Mouse (Mus musculus) liver, adult 2 months (tissue): ENCODE measurements at regions not wholly inside any gene's neighbourhood (a gene's known extent, or its start where the extent isn't known, plus 50 kb on each side); places are given as distances from the start of the nearest gene placed in this dataset.

Experiments
- CTCF ChIP-seq: fragments of 200-500 bp; IDR thresholded peaks from 2 replicates; pipeline ENCODE4 v1.5.1; 2011; ENCODE audit warnings: low read depth, low read length, control low read depth
- POLR2A ChIP-seq: fragments of 200-500 bp; IDR thresholded peaks from 2 replicates; pipeline ENCODE4 v1.6.1; 2011; ENCODE audit warnings: low read length, control low read depth; ENCODE audit not compliant: insufficient read depth; ENCODE audit errors: extremely low read depth

DNA sequence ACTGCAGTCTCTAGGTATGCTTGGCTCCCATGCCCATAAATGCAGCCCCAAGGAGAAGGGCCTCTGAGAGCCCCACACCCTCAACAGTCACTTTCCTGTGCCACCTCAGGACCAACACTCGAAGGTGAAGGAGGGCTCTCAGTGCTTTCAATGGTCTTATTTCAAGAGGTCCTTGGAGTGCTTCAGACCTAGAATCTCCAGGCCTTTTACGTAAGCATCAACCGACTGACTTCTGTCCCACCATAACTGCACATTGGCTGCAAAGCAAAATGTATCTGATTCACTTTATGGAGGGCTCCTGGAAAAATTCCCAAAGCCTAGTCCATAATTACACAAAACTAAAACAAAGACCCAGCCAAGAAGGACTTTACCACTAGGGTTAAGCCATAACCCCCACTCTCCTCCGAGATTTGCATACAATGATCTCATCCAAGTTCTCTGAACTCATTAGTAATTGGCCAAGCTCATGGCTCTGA, 605.4 kb upstream of the Nr5a2 start:
- TF ChIP-seq POLR2A (no peak), CTCF (no peak)
